Mouse (Mus musculus) T-helper 1 cell (primary cell): Measurements from ENCODE around the gene Zwint.

Experiments
- in situ Hi-C: fragments of 300-600 bp; cut with MboI, MseI; formaldehyde crosslinking; loops from one replicate; pipeline ENCODE4 v1.15.1; 2025; ENCODE audit warnings: high pct_unique_total_duplicates

Gene Zwint

DNA sequence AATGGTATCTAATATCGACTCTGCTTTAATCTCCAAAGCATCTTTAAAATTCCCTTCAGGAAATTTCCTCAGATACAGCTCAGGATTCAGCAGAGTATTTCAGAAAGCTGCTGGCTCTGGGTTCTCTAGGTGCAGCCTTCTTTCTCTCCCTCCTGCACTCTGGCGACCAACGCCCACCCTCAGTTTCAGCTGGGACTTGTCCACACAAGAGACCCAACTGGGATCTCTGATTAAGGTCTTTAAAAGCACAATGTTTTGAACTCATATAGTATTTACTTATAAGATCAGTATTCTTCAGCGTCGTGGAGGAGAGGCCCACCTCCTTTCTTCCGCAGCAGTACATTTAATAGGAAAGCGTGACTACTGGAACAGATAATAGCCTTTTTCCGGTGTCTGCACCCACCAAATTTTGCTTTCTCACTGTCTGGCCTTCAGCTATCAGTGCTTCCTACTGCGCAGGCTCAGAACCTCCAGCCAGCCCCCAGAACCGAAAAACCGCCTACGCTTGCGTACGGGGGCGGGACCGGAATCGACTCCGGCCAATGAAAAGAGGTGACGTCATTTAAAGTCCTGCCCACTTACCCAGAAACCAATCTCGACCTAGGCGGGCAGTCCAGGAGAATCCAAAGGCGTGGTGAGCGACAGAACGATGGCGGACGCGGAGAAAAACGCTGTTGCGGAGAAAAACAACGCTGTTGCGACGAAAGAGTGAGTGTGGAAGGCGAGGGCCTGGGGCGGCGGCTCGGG is at the start of gene Zwint:
TSS of gene Zwint (plus strand) at position 576 of the 747 bp plus-strand sequence.
- in situ Hi-C loops: loop anchor here (10.0 kb wide), 1 partner anchor 1420 kb away; the partner anchor contains the start of gene Tfam

DNA sequence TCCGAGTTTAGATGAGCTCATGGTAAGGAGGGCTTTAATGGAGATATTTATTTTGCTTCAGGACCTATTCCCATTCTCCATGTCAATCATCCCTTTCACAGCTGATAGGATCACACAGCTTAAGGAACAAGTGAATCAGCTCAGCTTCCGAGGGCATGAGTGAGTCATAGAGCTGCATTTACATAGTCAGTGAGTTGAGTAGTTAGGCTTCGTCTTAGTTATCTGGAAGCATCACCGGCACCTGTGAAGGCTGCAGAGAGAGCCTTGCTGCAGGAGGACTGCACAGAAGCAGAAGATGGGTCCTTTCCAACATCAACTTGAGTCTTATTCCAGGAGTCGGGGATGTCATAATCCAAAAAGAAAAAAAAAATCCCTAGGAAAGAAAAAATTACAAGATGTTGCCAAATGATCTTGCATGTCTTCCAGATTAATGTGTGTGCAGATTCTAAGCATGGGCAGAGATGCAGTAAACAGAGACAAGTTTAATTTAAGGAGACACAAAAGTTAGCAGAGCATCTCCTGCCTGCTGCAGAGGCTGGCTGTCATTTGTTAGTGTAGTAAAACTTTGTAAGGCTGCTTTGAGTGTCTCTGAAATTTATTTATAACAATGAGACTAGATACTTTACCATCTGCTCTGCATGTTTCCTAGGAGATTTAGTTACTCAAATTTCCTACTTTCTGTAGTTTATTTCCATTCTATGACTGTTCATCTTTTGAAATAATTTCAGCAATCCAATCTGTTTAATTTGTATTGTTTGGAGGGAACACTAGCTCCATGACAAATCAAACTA is 41.3 kb upstream of the Zwint start:
- in situ Hi-C loops: no loop called here

DNA sequence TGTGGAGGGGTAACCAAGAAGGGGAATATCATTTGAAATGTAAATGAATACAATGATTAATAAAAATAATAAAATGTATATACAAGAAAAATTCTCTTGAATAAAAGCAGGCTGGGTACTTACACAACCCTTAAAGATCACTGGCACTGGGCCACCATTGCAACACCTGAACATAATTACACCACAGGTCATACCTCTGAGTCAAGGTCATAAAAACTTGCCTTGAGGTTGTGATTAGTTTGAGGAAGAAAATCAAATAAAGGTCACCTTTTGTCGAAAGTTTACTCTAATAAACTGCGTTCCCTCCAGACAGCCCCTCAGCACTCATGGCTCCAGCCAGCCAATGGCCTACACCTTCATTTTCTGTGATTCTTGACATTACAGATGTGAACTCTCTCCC is 38.5 kb upstream of the Zwint start:
- in situ Hi-C loops: no loop called here

DNA sequence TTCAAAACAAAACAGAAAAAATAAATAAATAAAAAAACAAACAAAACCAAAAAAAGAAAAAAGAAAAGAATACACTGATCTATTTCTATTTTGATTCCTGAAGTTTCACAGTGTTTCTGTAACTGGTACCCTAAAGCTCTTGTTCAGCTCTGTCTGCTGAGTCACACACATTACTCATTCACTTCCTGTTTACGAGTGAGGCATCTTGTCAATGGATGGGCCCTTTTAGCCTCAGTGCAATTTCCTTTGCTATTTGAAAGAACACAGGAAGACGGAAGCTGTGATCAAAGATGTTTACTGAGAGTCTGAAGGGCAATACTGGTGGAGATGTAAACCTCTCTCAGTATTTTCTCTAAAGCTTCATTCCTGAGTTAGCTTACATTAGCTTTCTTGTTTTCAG is 34.1 kb upstream of the Zwint start:
- in situ Hi-C loops: no loop called here

DNA sequence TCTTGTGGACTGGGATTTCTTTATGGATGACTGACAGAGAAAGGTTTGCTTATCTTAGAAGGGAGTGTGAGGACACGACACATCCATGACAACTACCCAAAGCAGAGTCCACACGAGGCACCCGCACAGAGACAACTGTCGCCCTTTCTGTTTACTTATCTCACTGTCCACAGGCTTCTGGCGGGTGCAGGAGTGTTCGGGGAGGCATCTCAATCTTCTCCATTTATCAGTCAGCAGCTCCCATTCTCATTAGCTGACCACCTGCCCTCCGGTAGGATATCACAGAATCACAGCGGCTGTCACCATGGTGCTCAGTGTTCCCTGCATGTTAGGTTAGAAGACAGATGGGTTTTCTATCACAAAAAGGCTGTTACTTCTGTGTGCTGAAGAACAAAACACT is 31.1 kb upstream of the Zwint start:
- in situ Hi-C loops: no loop called here

DNA sequence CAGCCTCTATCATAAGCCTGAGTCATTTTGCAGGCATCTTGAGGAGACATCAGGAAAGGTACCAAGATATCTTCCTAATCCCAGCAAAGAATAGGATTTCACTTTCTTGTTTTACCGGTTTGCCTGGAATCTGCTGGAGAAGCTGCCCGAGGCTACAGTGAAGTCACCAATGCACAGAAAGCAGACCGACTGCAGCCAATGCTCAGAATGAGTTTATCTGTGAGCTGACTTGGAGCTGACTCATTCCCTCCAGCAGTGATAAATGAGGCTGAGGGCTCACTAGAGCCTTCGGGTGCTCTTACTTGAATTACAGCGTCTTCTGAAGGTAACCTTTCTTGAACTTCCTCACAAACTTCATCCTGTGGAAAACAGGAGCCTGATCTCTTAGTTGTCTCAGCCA is 20.5 kb upstream of the Zwint start:
- in situ Hi-C loops: no loop called here

DNA sequence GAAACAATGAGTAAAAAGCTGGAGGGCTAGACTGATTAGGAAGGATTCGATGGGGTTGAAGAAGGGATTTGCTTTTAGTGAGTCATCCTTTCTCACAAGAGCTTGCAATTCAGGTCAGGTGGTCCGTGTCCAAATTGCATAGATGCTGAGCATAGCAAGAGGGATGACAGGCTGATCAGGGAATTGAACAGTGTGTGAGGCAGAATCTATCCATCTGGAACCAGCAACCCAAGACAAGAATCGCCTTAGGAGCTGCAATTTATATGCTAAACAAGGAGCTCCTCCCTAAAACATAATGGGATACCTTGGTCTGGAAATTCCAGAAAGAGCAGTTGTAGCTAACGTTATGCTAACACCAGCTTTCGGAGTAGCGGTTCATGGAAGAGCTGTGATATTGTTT is 3.8 kb upstream of the Zwint start:
- in situ Hi-C loops: loop anchor here (10.0 kb wide), 1 partner anchor 1416 kb away; the partner anchor contains the start of gene Tfam

DNA sequence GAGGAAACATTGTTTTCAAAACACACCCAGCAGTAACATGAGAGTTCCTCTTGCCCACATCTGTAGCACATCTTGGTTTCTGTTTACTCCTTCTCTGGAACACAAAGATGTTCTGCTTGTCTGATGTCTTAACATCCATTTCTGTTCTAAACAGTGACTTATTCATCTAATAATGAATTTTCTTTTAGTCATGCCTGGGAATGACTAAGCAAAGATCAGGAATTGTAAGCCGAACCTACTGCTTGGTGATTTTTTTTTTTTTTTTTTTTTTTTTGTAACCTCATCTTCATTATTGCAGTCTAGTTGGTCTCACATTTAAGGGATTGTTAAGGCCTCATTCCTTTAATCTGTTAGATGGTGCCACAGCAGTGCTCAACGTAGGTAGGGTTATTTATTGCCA is 848 bp upstream of the Zwint start:
- in situ Hi-C loops: loop anchor here (10.0 kb wide), 1 partner anchor 1419 kb away; the partner anchor contains the start of gene Tfam

DNA sequence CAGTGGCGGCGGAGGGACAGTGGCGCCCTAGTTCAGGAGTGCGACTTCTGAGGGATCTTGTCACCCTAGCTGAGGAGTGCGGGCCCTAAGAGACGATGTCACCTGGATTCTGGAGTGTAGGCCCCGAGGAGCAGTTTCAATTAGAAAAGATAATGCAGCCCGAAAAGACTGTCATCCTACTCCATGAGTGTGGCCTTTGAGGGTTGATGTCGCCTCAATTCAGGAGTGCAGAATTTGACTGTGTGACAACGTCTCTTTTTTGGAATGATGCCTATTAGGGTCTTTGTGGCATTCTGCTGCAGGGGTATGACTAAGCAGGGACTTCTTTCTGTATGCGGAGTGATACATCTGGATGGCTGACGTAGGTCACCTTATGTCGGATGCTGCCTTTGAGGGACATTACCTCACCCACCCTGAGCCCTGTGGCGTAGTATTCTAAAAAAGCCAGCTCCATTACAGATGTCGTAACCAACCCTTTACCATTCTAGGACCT is 418 bp downstream of the Zwint start:
- in situ Hi-C loops: loop anchor here (10.0 kb wide), 1 partner anchor 1420 kb away; the partner anchor contains the start of gene Tfam

DNA sequence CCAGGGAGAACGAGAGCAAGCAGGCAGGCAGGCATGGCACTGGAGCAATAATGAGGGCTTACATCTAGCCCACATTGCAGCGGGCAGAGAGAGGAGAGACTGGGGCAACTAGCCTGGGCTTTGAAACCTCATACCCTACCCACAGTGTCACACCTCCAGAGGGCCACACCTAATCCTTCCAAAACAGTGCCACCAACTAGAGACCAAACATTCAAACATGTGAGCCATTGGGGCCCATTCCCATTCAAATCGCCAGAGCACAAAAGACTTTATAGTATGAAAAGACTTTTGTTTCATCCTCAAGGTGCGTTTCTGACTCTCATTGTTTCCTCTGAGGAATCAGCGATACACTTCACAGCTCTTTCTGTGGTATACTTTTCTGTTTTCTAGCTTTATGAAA is 4.6 kb downstream of the Zwint start:
- in situ Hi-C loops: loop anchor here (10.0 kb wide), 1 partner anchor 1424 kb away; the partner anchor contains the start of gene Tfam

DNA sequence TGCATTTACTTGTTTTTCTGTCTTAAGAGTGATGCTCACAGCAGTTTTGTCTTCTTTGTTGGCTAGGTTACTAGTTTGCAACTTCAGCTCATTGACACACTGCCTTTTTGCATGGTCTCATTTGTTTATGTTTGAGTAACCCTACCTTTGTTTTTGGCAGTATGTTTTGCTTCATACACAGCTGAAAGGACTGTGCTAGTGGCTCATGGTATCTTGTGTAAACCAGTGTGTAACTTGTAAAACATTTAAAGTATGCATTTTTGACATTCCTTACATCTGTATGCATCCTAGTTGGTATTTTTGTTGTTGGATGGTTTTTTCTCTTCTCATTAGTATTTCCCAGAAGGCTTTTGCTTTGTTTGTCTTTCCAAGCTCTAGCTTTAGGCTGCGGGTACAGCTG is 5.7 kb downstream of the Zwint start:
- in situ Hi-C loops: no loop called here

DNA sequence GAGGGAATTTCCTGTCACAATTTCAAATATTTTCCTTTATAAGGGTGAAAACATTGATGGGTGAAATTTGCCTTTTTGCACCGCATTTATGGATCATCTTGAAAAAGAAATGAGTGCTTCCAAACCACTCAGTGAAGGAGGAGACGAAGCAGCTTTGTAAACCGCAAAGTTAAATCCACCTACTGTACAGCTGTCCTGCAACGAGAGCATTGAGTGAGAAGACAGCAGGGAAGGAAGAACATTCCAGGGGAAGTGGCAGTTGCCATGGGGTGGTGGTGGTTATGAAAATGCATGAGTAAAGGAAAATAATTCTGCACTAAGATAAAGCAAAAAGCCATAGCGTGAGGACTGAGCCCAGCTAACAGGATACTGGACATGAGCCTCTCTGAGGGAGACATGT is 13.2 kb downstream of the Zwint start:
- in situ Hi-C loops: no loop called here

DNA sequence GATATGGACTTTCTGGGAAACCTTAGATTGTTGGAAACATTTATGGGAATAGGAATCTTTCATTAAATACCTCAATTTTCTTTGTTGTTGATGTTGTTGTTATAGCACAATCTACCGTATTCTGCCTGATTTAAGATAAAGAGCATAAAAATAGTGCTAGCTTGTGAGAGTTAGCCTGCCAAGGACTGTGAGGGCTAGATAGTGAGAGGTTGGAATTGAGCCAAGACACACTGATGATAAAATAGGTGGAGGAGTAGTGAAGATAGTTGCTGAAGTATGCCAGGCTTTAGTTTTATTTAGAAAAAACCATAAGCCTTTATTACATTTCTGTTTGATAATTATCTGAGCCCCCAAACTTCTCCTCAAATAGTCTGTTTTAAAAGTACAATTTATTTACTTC is 14.4 kb downstream of the Zwint start:
- in situ Hi-C loops: no loop called here

DNA sequence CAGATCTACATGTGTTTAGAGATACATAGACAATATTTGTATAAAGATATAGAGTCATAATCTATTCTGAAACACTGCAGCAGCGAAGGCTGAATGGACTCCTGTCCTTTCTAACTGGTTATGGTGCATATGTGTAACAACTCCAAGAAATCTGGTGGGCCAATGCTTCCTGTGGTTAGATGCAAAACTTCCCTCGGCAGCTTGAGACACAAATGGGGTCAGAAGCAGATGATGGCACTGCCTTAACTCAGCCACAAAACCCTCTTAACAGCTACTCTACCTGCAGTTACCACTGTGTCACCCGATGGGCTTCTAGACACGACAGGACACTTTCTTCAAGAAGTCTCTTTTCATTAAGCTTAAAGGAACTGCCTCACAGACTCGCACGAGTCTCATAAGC is 21.3 kb downstream of the Zwint start:
- in situ Hi-C loops: loop anchor here (10.0 kb wide), 1 partner anchor 1361 kb away; no protein-coding TSS in a partner anchor

DNA sequence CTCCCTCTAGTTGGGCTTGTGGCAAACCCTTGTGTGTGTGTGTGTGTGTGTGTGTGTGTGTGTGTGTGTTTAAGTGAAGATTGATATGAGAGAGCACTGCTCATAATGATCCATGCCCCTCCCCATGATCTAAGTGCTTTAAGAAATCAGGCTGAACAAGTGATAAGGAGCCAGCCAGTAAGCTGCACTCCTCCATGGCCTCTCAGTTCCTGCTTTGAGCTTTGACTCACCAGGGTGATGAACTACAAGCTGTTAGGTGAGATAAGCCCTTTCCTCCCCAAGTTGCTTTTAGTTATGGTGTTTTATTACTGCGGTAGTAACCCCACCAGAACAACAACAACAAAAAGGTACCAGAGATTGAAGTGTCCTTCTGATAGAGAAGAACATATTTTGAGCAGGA is 21.9 kb downstream of the Zwint start:
- in situ Hi-C loops: loop anchor here (10.0 kb wide), 1 partner anchor 1362 kb away; no protein-coding TSS in a partner anchor

DNA sequence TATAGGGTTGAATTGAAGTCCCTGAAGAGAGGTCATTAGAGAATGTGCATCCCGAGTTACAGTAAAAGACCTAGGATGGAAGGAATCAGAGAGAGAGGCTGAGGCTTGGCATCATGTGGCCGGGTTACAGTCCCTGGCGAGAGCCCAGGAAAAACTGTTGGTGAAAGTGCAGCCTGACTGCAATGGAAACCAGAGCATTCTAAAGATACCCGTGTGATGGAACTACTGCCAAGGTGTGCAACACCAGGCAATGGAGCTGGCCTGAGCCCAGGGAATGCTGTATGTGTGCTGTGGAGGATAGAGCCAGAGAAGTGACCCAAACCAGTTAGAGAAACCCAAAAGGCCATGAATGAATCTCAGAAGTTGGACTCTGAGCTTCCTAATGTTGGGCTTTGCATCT is 24.4 kb downstream of the Zwint start:
- in situ Hi-C loops: loop anchor here (10.0 kb wide), 1 partner anchor 1364 kb away; no protein-coding TSS in a partner anchor

DNA sequence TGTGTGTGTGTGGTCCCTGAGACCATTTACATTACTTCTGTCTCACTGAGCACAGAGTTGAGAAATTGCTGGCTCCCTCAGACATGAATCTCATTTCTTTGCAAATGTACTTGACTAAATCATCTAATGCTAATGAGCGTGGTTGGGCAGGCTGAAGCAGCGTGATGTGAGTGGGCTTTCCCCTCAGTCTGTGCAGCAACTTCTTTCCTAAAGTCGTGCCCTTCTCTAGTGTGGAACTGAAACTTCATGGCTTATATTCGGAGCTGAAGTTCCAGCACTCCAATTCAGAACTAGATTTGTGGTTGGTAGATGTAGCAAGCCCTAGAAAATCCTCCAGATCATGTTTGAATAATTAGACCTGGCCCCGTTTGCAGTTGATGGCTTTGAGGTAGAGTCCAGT is 46.4 kb downstream of the Zwint start:
- in situ Hi-C loops: no loop called here

DNA sequence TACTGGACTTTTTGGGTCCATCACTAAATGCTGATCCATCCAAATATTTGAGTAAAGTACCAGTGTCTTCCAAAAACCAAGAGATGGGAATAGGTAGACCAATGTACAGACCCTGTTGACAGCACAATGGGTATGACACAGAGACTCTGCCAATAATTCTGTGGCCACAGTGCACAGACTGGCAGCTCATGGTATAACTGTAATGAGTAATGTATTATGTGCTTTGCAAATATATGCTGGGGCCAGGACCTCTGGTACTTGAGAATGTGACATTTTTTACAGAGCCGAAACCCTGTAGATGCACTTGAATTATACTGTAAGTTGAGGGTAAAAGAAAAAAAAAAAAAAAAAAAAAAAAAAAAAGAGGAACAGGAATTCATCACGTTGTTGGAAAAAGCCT is 59.1 kb downstream of the Zwint start:
- in situ Hi-C loops: no loop called here
